Mouse (Mus musculus) MN1 (cell line): ENCODE data around the gene Trim43a.
"Not testable (repeated sequence)": the region's sequence is repeated elsewhere in the genome, so short reads cannot be mapped to it uniquely, and the experiment has no call there.

Source experiments
- DNase-seq: peaks from one replicate; pipeline ENCODE4 v3.0.0-alpha.2; 2016; ENCODE audit warnings: low spot score

Trim43a gene

GRCm38 (mm10) chr9:88580591-88580990 lies at the start of gene Trim43a:
TSS of gene Trim43a (plus strand) at chr9:88580891.
- not testable (repeated sequence) for DNase-seq

- DNase-seq = no peak
Measured at GRCm38 (mm10) chr9:88534093-88534492, 46.6 kb upstream of the Trim43a start.

GRCm38 (mm10) chr9:88539546-88540224 lies 41.0 kb upstream of the Trim43a start:
- no peak for DNase-seq

- peak; percentile 63 for DNase-seq
Measured at GRCm38 (mm10) chr9:88542816-88543215, 37.9 kb upstream of the Trim43a start.

GRCm38 (mm10) chr9:88545534-88545933 lies 35.2 kb upstream of the Trim43a start:
- peak; percentile 55 for DNase-seq

- peak; percentile 63 for DNase-seq
Measured at GRCm38 (mm10) chr9:88546166-88546565, 34.5 kb upstream of the Trim43a start.

GRCm38 (mm10) chr9:88546657-88547056 lies 34.0 kb upstream of the Trim43a start:
- no peak for DNase-seq

GRCm38 (mm10) chr9:88547270-88547669 lies 33.4 kb upstream of the Trim43a start:
- DNase-seq = peak; percentile 62

GRCm38 (mm10) chr9:88547851-88548613 lies 32.7 kb upstream of the Trim43a start, which contains the start of gene Zfp949:
TSS of gene Zfp949 (plus strand) at chr9:88548020.
- DNase-seq = peak; percentile 82

- no peak for DNase-seq
Measured at GRCm38 (mm10) chr9:88548614-88548945, 32.1 kb upstream of the Trim43a start.

GRCm38 (mm10) chr9:88553071-88553470 lies 27.6 kb upstream of the Trim43a start:
- no peak for DNase-seq

- no peak for DNase-seq
Measured at GRCm38 (mm10) chr9:88558146-88558545, 22.5 kb upstream of the Trim43a start.

- not testable (repeated sequence) for DNase-seq
Measured at GRCm38 (mm10) chr9:88561476-88561875, 19.2 kb upstream of the Trim43a start.

- not testable (repeated sequence) for DNase-seq
Measured at GRCm38 (mm10) chr9:88570471-88570870, 10.2 kb upstream of the Trim43a start.

- not testable (repeated sequence) for DNase-seq
Measured at GRCm38 (mm10) chr9:88593708-88594107, 13.0 kb downstream of the Trim43a start.

GRCm38 (mm10) chr9:88599206-88600162 lies 18.8 kb downstream of the Trim43a start:
- peak; percentile 94 for DNase-seq

- not testable (repeated sequence) for DNase-seq
Measured at GRCm38 (mm10) chr9:88625803-88626514, 45.3 kb downstream of the Trim43a start.

- not testable (repeated sequence) for DNase-seq
Measured at GRCm38 (mm10) chr9:88638125-88638524, 57.4 kb downstream of the Trim43a start.
